Mouse (Mus musculus) lung, adult 2 months (tissue): ENCODE measurements around the gene Muc20.

Experiments
- CTCF ChIP-seq: fragments of 200-500 bp; IDR thresholded peaks from 2 replicates; pipeline ENCODE4 v1.5.1; 2011; ENCODE audit warnings: mild to moderate bottlenecking, low read length, control low read depth; ENCODE audit not compliant: insufficient read depth
- POLR2A ChIP-seq: fragments of 200-500 bp; IDR thresholded peaks from 2 replicates; pipeline ENCODE4 v1.6.1; 2011; ENCODE audit warnings: low read depth, mild to moderate bottlenecking, control low read depth, low read length, borderline replicate concordance; ENCODE audit errors: extremely low read depth

DNA sequence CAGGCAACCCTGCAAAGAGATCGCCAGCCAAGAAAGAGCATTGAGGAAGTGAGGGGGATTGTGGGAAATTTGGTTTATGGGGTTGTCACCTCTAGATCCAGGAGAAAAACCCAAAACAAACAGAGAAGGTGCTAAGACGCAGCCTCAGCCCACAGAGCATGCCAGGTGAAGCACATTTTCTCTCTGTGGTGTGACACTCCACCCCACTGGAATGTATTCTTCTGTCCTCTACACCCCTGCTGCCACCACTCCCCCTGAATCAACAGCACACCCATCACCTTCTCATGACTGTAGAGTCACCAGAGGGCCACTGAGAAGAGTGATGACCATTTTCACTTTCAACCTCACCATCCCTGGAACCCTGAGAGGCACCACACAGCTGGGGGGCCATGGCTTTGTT lies 54.5 kb downstream of the Muc20 start:
- TF ChIP-seq CTCF (no peak), POLR2A (no peak)
